Mouse (Mus musculus): ENCODE data around the gene Agrp.

- TF ChIP-seq SMC3 (IDR thresholded peaks at IDR 0.05; ENCODE audit: low read depth, low read length) (no peak), ZC3H11A (IDR thresholded peaks at IDR 0.05; ENCODE audit: low read depth, low read length) (no peak)
Measured at GRCm38 (mm10) chr8:105537011-105537677, 100.0 kb downstream of the Agrp start.

Data from MEL (cell line).